Mouse (Mus musculus): ENCODE measurements at regions not wholly inside any gene's neighbourhood (a gene's known extent, or its start where the extent isn't known, plus 50 kb on each side); places are given as distances from the start of the nearest gene placed in this dataset.

GRCm38 (mm10) chr1:48383590-48383989 is 1490.9 kb upstream of the Slc39a10 start:
- Histone ChIP-seq H3K27ac (ENCODE audit: low read depth, low read length) (no peak overlapping the region), H3K4me2 (ENCODE audit: low read depth, low read length) (no peak overlapping the region), H3K27me3 (ENCODE audit: control insufficient read depth, insufficient read depth, low read length) (no peaks in the 10 kb centered on the region), H3K4me3 (ENCODE audit: low read depth, low read length) (no peak overlapping the region), H3K4me1 (ENCODE audit: control insufficient read depth, insufficient read depth, low read length) (no peaks in the 10 kb centered on the region), H3K9ac (replicated peaks; ENCODE audit: low read depth, low read length) (no peak overlapping the region), H3K36me3 (ENCODE audit: control insufficient read depth, insufficient read depth, low read length) (no peaks in the 10 kb centered on the region), H3K9me3 (ENCODE audit: control insufficient read depth, low read length) (no peaks in the 10 kb centered on the region)
- peak; percentile 85; the same call in 1 of the 2 replicates for ATAC-seq (ENCODE audit: low read depth)
- WGBS, result 50% methylated on average over 1 of the region's 1 CpGs

GRCm38 (mm10) chr1:48380139-48380538 is 1487.5 kb upstream of the Slc39a10 start:
- ATAC-seq (ENCODE audit: low read depth), result no peak
- 77% methylated on average over 2 of the region's 2 CpGs for WGBS
- no peak overlapping the region for H3K9ac ChIP-seq (replicated peaks; ENCODE audit: low read depth, low read length)
- no peaks in the 10 kb centered on the region for H3K4me1 ChIP-seq (ENCODE audit: control insufficient read depth, insufficient read depth, low read length)
- H3K36me3 ChIP-seq (ENCODE audit: control insufficient read depth, insufficient read depth, low read length), result no peaks in the 10 kb centered on the region
- no peak overlapping the region for H3K4me2 ChIP-seq (ENCODE audit: low read depth, low read length)
- no peaks in the 10 kb centered on the region for H3K27me3 ChIP-seq (ENCODE audit: control insufficient read depth, insufficient read depth, low read length)
- no peaks in the 10 kb centered on the region for H3K9me3 ChIP-seq (ENCODE audit: control insufficient read depth, low read length)
- no peak overlapping the region for H3K4me3 ChIP-seq (ENCODE audit: low read depth, low read length)
- H3K27ac ChIP-seq (ENCODE audit: low read depth, low read length), result no peak overlapping the region

- Histone ChIP-seq H3K4me1 (ENCODE audit: control insufficient read depth, insufficient read depth, low read length) (no peaks in the 10 kb centered on the region), H3K27me3 (ENCODE audit: control insufficient read depth, insufficient read depth, low read length) (no peaks in the 10 kb centered on the region), H3K9ac (replicated peaks; ENCODE audit: low read depth, low read length) (no peak overlapping the region), H3K36me3 (ENCODE audit: control insufficient read depth, insufficient read depth, low read length) (no peaks in the 10 kb centered on the region), H3K27ac (ENCODE audit: low read depth, low read length) (no peak overlapping the region), H3K4me3 (ENCODE audit: low read depth, low read length) (no peak overlapping the region), H3K4me2 (ENCODE audit: low read depth, low read length) (no peak overlapping the region), H3K9me3 (ENCODE audit: control insufficient read depth, low read length) (no peaks in the 10 kb centered on the region)
- no peak for ATAC-seq (ENCODE audit: low read depth)
- WGBS, result 81% methylated on average over 3 of the region's 3 CpGs
Observed at GRCm38 (mm10) chr1:48351416-48351815, 1458.8 kb upstream of the Slc39a10 start.

- H3K36me3 ChIP-seq (ENCODE audit: control insufficient read depth, insufficient read depth, low read length), result no peaks in the 10 kb centered on the region
- H3K27me3 ChIP-seq (ENCODE audit: control insufficient read depth, insufficient read depth, low read length), result no peaks in the 10 kb centered on the region
- no peak overlapping the region for H3K4me2 ChIP-seq (ENCODE audit: low read depth, low read length)
- no peak overlapping the region for H3K4me3 ChIP-seq (ENCODE audit: low read depth, low read length)
- ATAC-seq (ENCODE audit: low read depth), result no peak
- H3K9me3 ChIP-seq (ENCODE audit: control insufficient read depth, low read length), result no peaks in the 10 kb centered on the region
- H3K27ac ChIP-seq (ENCODE audit: low read depth, low read length), result no peak overlapping the region
- H3K9ac ChIP-seq (replicated peaks; ENCODE audit: low read depth, low read length), result no peak overlapping the region
- no peaks in the 10 kb centered on the region for H3K4me1 ChIP-seq (ENCODE audit: control insufficient read depth, insufficient read depth, low read length)
Observed at GRCm38 (mm10) chr1:48342963-48343362, 1450.3 kb upstream of the Slc39a10 start.

Measured in neural tube, embryonic 14.5 days (tissue).